Mouse (Mus musculus) stomach, postnatal 0 days (tissue): ENCODE measurements around the gene Loxl4. TPM values are rescaled to one million over a fixed set of nuclear protein-coding genes. Genes with fewer than 3 reads are reported as not detected.

Experiments used
- ATAC-seq: fragments of 200-750 bp; cut with Nextera tagmentation; 2 replicates; pipeline ENCODE4 v1.8.0; 2017; ENCODE audit not compliant: low FRiP score, low TSS enrichment
- DNase-seq: peaks from one replicate; pipeline ENCODE4 v3.0.0-alpha.2; 2016; ENCODE audit warnings: low spot score
- H3K27ac ChIP-seq: fragments of 300-500 bp; sonication (generic); replicated peaks from 2 replicates; pipeline ENCODE4 v1.5.1; 2014; ENCODE audit warnings: mild to moderate bottlenecking, control low read depth
- H3K27me3 ChIP-seq: fragments of 300-500 bp; sonication (generic); 2 replicates; pipeline ENCODE4 v1.6.1; 2014; ENCODE audit warnings: low read length; ENCODE audit not compliant: control insufficient read depth, insufficient read depth
- H3K36me3 ChIP-seq: fragments of 300-500 bp; sonication (generic); 2 replicates; pipeline ENCODE4 v1.6.1; 2014; ENCODE audit warnings: low read length, mixed read lengths; ENCODE audit not compliant: control insufficient read depth, insufficient read depth
- H3K4me1 ChIP-seq: fragments of 300-500 bp; sonication (generic); replicated peaks from 2 replicates; pipeline ENCODE4 v1.6.1; 2014; ENCODE audit warnings: antibody characterized with exemption; ENCODE audit not compliant: control insufficient read depth, insufficient read depth
- H3K4me2 ChIP-seq: fragments of 300-500 bp; sonication (generic); replicated peaks from 2 replicates; pipeline ENCODE4 v1.6.1; 2014; ENCODE audit warnings: low read depth, mild to moderate bottlenecking, control low read depth, moderate library complexity
- H3K4me3 ChIP-seq: fragments of 300-500 bp; sonication (generic); 2 replicates; pipeline ENCODE4 v1.5.1; 2014; ENCODE audit warnings: low read depth, low read length, control low read depth
- H3K9ac ChIP-seq: fragments of 300-500 bp; sonication (generic); 2 replicates; pipeline ENCODE4 v1.6.1; 2014; ENCODE audit warnings: mild to moderate bottlenecking, low read length, control low read depth, mixed read lengths
- H3K9me3 ChIP-seq: fragments of 300-500 bp; sonication (generic); 2 replicates; pipeline ENCODE4 v1.6.1; 2016; ENCODE audit warnings: low read length; ENCODE audit not compliant: control insufficient read depth
- CTCF ChIP-seq: IDR thresholded peaks from 2 replicates; pipeline ENCODE4 v1.5.1; 2016; ENCODE audit warnings: antibody characterized with exemption, low read depth, mild to moderate bottlenecking, moderate library complexity
- EP300 ChIP-seq: optimal IDR thresholded peaks from 2 replicates; pipeline ENCODE3; 2016; ENCODE audit warnings: antibody characterized with exemption
- WGBS: fragments of 180-500 bp; shearing (Covaris S2); extraction: QIAGEN DNeasy Blood & Tissue Kit; methylation state at CpG from one replicate; pipeline ENCODE4 v1.1.7; 2014; 5-methylcytosine and 5-hydroxymethylcytosine counted together
- polyA plus RNA-seq: library from polyadenylated mRNA; unstranded; fragments of >200 nt; fragmentation: Nextera tagmentation; extraction: Ambion mirVana; gene quantifications from 2 replicates; pipeline ENCODE4 v1.2.1, GENCODE M21; 2015

Loxl4 gene
- polyA plus RNA-seq, 1 experiment from 2014 or later = 3.1 TPM

DNA sequence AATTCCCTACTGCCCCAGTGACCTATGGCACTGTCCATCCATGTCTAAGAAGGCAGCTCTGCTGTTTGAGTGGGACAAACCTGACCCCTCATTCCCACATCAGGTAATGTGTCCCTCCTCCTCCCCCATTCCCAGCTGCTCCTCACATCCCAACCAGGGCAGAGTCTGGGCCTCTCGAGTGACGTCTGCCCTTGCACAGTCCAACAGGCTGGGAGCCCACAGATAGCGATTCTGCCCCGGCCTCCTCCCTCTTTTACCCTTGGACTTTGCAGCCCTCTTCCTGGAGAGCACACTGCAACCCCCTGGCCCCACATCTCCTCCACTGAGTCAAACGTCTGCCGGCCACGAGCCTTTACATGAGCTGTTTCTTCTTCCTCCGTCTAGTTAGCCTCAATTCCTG is 10.0 kb downstream of the Loxl4 start:
- Histone ChIP-seq H3K4me1 (no peaks in the 10 kb centered on the region), H3K9me3 (no peaks in the 10 kb centered on the region), H3K4me2 (no peak overlapping the region), H3K9ac (no peak overlapping the region), H3K27ac (no peak overlapping the region), H3K27me3 (no peaks in the 10 kb centered on the region), H3K4me3 (no peak overlapping the region), H3K36me3 (no peaks in the 10 kb centered on the region)
- no peak for DNase-seq
- no peak for TF ChIP-seq CTCF
- TF ChIP-seq EP300 = no peak
- no peak; the same call in 1 of the 2 replicates for ATAC-seq
- 72% methylated on average over 8 of the region's 8 CpGs for WGBS

DNA sequence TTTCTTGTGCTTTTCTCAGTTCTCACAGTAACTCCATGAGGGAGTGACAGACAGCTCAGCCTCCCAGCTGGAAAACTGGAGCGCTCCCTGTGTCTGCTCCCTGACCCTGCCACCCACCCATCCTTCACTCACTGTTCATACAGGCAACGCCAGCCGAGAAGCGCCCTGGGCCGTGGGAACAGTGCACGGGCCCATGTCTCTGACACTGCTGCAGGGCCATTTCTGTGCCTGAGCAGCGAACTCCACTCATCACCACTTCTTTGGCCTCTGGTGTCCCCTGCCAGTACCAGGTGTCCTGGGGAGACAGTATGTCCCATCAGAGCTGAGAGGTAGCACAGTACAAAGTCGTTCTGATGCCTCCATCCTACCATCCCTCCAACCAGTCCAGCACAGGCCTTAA is 10.6 kb downstream of the Loxl4 start:
- no peak overlapping the region for H3K9ac ChIP-seq
- no peaks in the 10 kb centered on the region for H3K36me3 ChIP-seq
- H3K27me3 ChIP-seq = no peaks in the 10 kb centered on the region
- no peak for DNase-seq
- H3K27ac ChIP-seq = no peak overlapping the region
- no peak for ATAC-seq
- no peaks in the 10 kb centered on the region for H3K4me1 ChIP-seq
- no peak overlapping the region for H3K4me2 ChIP-seq
- 78% methylated on average over 8 of the region's 8 CpGs for WGBS
- no peak for TF ChIP-seq CTCF
- no peak for TF ChIP-seq EP300
- no peaks in the 10 kb centered on the region for H3K9me3 ChIP-seq
- no peak overlapping the region for H3K4me3 ChIP-seq

DNA sequence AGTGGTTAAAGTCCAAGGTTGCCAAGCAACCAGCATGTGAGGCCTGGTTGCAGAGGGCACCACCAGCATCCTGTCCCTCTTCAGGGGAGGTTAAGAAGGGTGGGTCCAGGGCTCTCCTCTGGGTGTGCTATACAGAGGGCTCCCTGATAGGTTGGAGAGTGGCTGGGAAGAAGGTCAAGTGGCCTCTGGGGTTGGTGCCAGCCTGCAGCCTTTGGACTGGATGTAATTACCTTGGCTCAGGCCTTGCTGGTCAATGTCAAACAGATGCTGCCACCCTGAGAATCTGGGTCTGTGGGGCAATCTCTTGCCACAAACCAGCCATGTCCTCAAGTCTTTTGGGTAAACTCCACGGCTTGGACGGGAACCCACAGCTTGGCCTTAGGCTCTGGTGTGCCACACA is 11.2 kb downstream of the Loxl4 start:
- Histone ChIP-seq H3K36me3 (no peaks in the 10 kb centered on the region), H3K4me1 (no peaks in the 10 kb centered on the region), H3K4me2 (no peak overlapping the region), H3K9me3 (no peaks in the 10 kb centered on the region), H3K27me3 (no peaks in the 10 kb centered on the region), H3K27ac (no peak overlapping the region), H3K9ac (no peak overlapping the region), H3K4me3 (no peak overlapping the region)
- ATAC-seq = no peak
- TF ChIP-seq CTCF = no peak
- no peak for TF ChIP-seq EP300
- DNase-seq = no peak
- WGBS = 90% methylated on average over 2 of the region's 2 CpGs

DNA sequence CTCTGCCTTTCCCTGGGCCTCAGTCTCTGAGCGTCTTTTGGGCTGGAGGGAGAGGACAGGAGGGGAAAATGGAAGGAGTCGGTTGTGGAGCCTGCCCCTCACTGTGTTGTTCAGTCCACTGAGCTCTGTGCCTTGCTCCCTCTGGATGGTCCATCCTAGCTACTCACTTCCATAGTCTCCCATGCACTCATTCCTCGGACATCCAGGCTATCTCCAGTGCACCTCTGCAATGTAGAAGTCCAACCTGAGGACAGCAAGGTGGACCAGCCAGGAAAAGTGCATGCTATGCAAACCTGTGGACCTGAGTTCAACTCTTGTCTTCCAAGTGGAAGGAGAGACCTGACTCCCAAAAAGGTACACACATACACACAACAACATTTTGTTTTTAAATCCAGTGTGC is 12.0 kb downstream of the Loxl4 start:
- no peaks in the 10 kb centered on the region for H3K9me3 ChIP-seq
- no peak overlapping the region for H3K4me2 ChIP-seq
- 63% methylated on average over 3 of the region's 3 CpGs for WGBS
- no peaks in the 10 kb centered on the region for H3K4me1 ChIP-seq
- H3K27me3 ChIP-seq = no peaks in the 10 kb centered on the region
- no peak for TF ChIP-seq CTCF
- no peak for TF ChIP-seq EP300
- H3K36me3 ChIP-seq = no peaks in the 10 kb centered on the region
- no peak overlapping the region for H3K9ac ChIP-seq
- DNase-seq (no peak), ATAC-seq (no peak)
- H3K4me3 ChIP-seq = no peak overlapping the region
- no peak overlapping the region for H3K27ac ChIP-seq

DNA sequence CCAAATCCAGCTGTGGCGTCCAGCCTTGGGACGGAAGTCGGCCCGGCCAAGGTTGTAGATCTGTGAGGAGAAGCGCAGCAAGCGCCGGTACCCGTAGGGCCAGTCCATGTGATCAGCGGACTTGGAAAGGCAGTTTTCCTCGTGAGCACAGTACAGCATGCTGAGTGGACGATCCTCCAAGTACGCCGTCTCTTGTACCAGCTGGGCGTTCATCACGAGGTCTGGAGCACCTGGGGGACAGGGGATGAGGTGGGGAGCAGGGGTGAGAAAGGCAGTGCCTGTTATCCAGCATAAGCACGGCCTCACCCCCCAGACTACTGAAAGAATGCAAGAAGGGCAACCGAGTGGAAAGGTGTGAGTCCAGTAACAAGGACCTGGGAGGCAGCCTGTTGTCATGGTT is 12.7 kb downstream of the Loxl4 start:
- Histone ChIP-seq H3K9ac (no peak overlapping the region), H3K27ac (no peak overlapping the region), H3K4me2 (no peak overlapping the region), H3K9me3 (no peaks in the 10 kb centered on the region), H3K36me3 (no peaks in the 10 kb centered on the region), H3K27me3 (no peaks in the 10 kb centered on the region), H3K4me1 (no peaks in the 10 kb centered on the region), H3K4me3 (no peak overlapping the region)
- no peak for DNase-seq
- 86% methylated on average over 17 of the region's 17 CpGs for WGBS
- no peak for TF ChIP-seq CTCF
- TF ChIP-seq EP300 = no peak
- ATAC-seq = no peak

DNA sequence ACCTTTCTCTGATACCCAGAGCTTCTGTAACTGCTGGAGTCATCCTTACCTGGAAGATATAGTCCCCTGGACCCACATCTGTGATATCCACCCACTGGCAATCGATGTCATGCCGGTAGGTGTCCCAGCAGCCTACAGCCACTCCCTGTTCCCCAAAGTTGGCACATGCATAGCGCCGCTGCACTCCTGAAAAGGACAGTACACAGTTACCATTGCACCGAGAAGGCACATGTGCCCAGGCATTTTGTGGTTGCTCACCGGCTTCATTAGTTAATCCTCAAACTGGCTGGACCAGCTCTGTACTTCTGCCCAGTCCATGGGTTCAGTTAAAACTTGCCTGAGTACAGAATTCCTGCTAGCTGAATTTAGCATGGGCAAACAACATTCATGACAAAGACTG is 14.7 kb downstream of the Loxl4 start:
- H3K9ac ChIP-seq = no peak overlapping the region
- ATAC-seq (no peak), DNase-seq (no peak)
- TF ChIP-seq CTCF (no peak), EP300 (no peak)
- no peaks in the 10 kb centered on the region for H3K27me3 ChIP-seq
- H3K9me3 ChIP-seq = no peaks in the 10 kb centered on the region
- WGBS = 76% methylated on average over 6 of the region's 6 CpGs
- H3K27ac ChIP-seq = peak overlapping the region; percentile 24; the same call in 1 of the 2 replicates
- no peaks in the 10 kb centered on the region for H3K4me1 ChIP-seq
- 0 out of 2 replicates have a peak, but pooled peaks cover 6% of the 10 kb centered on the region for H3K36me3 ChIP-seq
- no peak overlapping the region for H3K4me2 ChIP-seq
- H3K4me3 ChIP-seq = no peak overlapping the region
